In the genomic region with DNA sequence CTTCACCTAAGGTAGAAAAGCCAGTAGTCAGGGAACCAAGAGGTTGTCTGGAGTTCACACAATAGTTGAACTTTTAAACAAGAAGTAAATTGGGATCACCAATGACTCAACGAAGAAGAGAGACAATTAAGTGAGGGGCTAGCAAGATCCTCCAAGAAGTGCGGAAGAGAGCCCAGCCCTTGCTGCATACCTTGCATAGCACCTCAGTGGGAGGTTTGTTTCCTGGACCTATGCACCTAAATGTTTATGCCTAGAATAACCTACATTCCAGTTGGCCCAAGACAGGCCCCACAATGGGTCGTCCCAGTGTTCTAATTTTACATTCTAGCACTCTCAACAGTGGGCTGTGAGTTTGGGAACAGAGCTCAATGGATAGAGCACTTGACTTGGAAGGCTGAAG, we compare ENCODE assay signal across 23 mouse cellular contexts. TPM values are rescaled to one million over a fixed set of nuclear protein-coding genes. Genes with fewer than 3 reads are reported as not detected.
A peak's percentile ranks its signal among the peaks of the same experiment; 100 is the strongest.
DNase-seq lines count a peak whose midpoint lies in the region.
"Had no signal": no experiment of that assay in that cellular context is flagged by ENCODE, and none has a peak within 500 bp of the region (broad histone marks: within the 10 kb centered on the region; RNA-seq: fewer than 3 reads in every experiment).

No protein-coding gene starts in this region.

- DNase-seq in ES-CJ7 (ENCODE audit: low read depth, low spot score) (peak; percentile 58), R1 (ENCODE audit: low read depth, low spot score) (peak; percentile 98)
- no peak for DNase-seq in heart, embryonic 10.5 days (ENCODE audit: low spot score)
- DNase-seq in gastrocnemius, postnatal 14 days, result no peak
- DNase-seq in forebrain, embryonic 10.5 days (ENCODE audit: extremely low spot score, low spot score), result no peak
- DNase-seq: adrenal gland, adult 8-10 months; adrenal gland, postnatal 14 days; adrenal gland, postnatal 36 days; cerebellum, adult 11-12 months; cerebellum, adult 2 months; cerebellum, adult 9-10 months; cerebellum, postnatal 10 days; cerebellum, postnatal 25 days had no signal

- no peak overlapping the region for H3K4me3 ChIP-seq in heart, embryonic 10.5 days
- no peak overlapping the region for H3K4me3 ChIP-seq in forebrain, embryonic 10.5 days
- H3K4me3 ChIP-seq: embryonic facial prominence, embryonic 10.5 days; embryonic facial prominence, embryonic 12.5 days; forebrain, embryonic 12.5 days had no signal

- intact Hi-C loops in gastrocnemius, postnatal 14 days (cut with DNase I; ENCODE audit: low total_unique reads), result no loop called here

- 63% methylated on average over 3 of the region's 3 CpGs for WGBS in heart, embryonic 10.5 days
- WGBS in forebrain, embryonic 10.5 days, result 76% methylated on average over 3 of the region's 3 CpGs

- no peak overlapping the region for H3K27ac ChIP-seq in heart, embryonic 10.5 days
- H3K27ac ChIP-seq in forebrain, embryonic 10.5 days, result no peak overlapping the region
- H3K27ac ChIP-seq: embryonic facial prominence, embryonic 10.5 days; embryonic facial prominence, embryonic 12.5 days; forebrain, embryonic 12.5 days had no signal

- no peaks in the 10 kb centered on the region for H3K36me3 ChIP-seq in heart, embryonic 10.5 days
- H3K36me3 ChIP-seq in forebrain, embryonic 10.5 days (replicated peaks), result no peaks in the 10 kb centered on the region
- H3K36me3 ChIP-seq: embryonic facial prominence, embryonic 10.5 days; embryonic facial prominence, embryonic 12.5 days; forebrain, embryonic 12.5 days; G1E had no signal

- H3K27me3 ChIP-seq in heart, embryonic 10.5 days (ENCODE audit: insufficient read depth, poor library complexity, severe bottlenecking), result no peaks in the 10 kb centered on the region
- no peaks in the 10 kb centered on the region for H3K27me3 ChIP-seq in forebrain, embryonic 10.5 days (ENCODE audit: poor library complexity, severe bottlenecking)
- H3K27me3 ChIP-seq: embryonic facial prominence, embryonic 12.5 days; forebrain, embryonic 12.5 days had no signal

- no peaks in the 10 kb centered on the region for H3K9me3 ChIP-seq in heart, embryonic 10.5 days
- H3K9me3 ChIP-seq in forebrain, embryonic 10.5 days, result no peaks in the 10 kb centered on the region
- H3K9me3 ChIP-seq: embryonic facial prominence, embryonic 10.5 days; embryonic facial prominence, embryonic 12.5 days; forebrain, embryonic 12.5 days; G1E had no signal

- no peaks in the 10 kb centered on the region for H3K4me1 ChIP-seq in heart, embryonic 10.5 days
- H3K4me1 ChIP-seq in forebrain, embryonic 10.5 days, result no peaks in the 10 kb centered on the region
- H3K4me1 ChIP-seq: embryonic facial prominence, embryonic 10.5 days; embryonic facial prominence, embryonic 12.5 days; forebrain, embryonic 12.5 days had no signal

RNA-seq across cellular contexts. Expression of a gene that starts 9.6 kb away (rescaled TPM):
- polyA plus RNA-seq in heart, embryonic 10.5 days (2016; fragmentation: Nextera tagmentation; extraction: Ambion mirVana), result 8.3 and 8.9 TPM in 2 replicates
- total RNA-seq in gastrocnemius, postnatal 14 days (2021), result 1 to 10 TPM; 2.8 to 3.3 TPM
- polyA plus RNA-seq in forebrain, embryonic 10.5 days (2016; fragmentation: Nextera tagmentation; extraction: Ambion mirVana), result 10.3 and 11.2 TPM in 2 replicates

RNA-seq across cellular contexts. Expression of a gene that starts 9.7 kb away (rescaled TPM):
- 24.8 and 28.2 TPM in 2 replicates for polyA plus RNA-seq in heart, embryonic 10.5 days (2016; fragmentation: Nextera tagmentation; extraction: Ambion mirVana)
- total RNA-seq in gastrocnemius, postnatal 14 days (2021), result 1 to 10 TPM in 1 of 2 experiments, under 1 TPM in 1; 0.62 to 1.2 TPM
- 47.2 and 47.8 TPM in 2 replicates for polyA plus RNA-seq in forebrain, embryonic 10.5 days (2016; fragmentation: Nextera tagmentation; extraction: Ambion mirVana)

RNA-seq across cellular contexts. Expression of a gene that starts 43.7 kb away (rescaled TPM):
- 0.12 TPM in 1 of 2 replicates, not detected in the other for polyA plus RNA-seq in heart, embryonic 10.5 days (2016; fragmentation: Nextera tagmentation; extraction: Ambion mirVana)
- not detected for total RNA-seq in gastrocnemius, postnatal 14 days (2021)
- polyA plus RNA-seq in forebrain, embryonic 10.5 days (2016; fragmentation: Nextera tagmentation; extraction: Ambion mirVana), result not detected in 2 replicates
- polyA plus RNA-seq: activated CD4-positive, CD25-positive, alpha-beta regulatory T cell, adult 4 months; cortical plate, adult 2 months; embryonic facial prominence, embryonic 10.5 days; embryonic facial prominence, embryonic 12.5 days; forebrain, embryonic 12.5 days; forebrain, embryonic 14.5 days; forebrain, embryonic 16.5 days; frontal cortex, adult 2 months; G1E; Patski had no signal

RNA-seq across cellular contexts. Expression of a gene that starts 57.5 kb away (rescaled TPM):
- polyA plus RNA-seq in heart, embryonic 10.5 days (2016; fragmentation: Nextera tagmentation; extraction: Ambion mirVana), result not detected in 2 replicates
- under 1 TPM; 0.24 to 0.29 TPM for total RNA-seq in gastrocnemius, postnatal 14 days (2021)
- not detected in 2 replicates for polyA plus RNA-seq in forebrain, embryonic 10.5 days (2016; fragmentation: Nextera tagmentation; extraction: Ambion mirVana)
- polyA plus RNA-seq: embryonic facial prominence, embryonic 10.5 days; forebrain, embryonic 12.5 days; G1E; Patski had no signal

Comparison
In these comparisons a context has a peak if more than half of its experiments do, and no peak if none do; other contexts are left out.
1. DNase-seq: peak in ES-CJ7 (single experiment) and R1 (single experiment); none in heart, embryonic 10.5 days (single experiment), gastrocnemius, postnatal 14 days (single experiment) and forebrain, embryonic 10.5 days (single experiment).